Mouse (Mus musculus) C3H10T1/2 (cell line): ENCODE results near the gene Acad8. TPM values are rescaled to one million over a fixed set of nuclear protein-coding genes. Genes with fewer than 3 reads are reported as not detected.

Experiments
- polyA plus RNA-seq, 2 experiments: library from polyadenylated mRNA; unstranded; fragments of >200 nt; fragmentation: generic; extraction: Trizol; gene quantifications; one replicate each; pipeline ENCODE4 v1.2.1; 2012; ENCODE audit warnings: missing spikeins in 2 of 2

The Acad8 gene
- 10 to 100 TPM in 1 of 2 experiments, 1 to 10 TPM in 1; 8.9 to 31.5 TPM for polyA plus RNA-seq

GRCm38 (mm10) chr9:26999461-27000395, at the start of gene Acad8, which contains the start of gene Thyn1:
Acad8 (minus strand) TSS chr9:26999566.
Thyn1 (plus strand) TSS chr9:26999710.

GRCm38 (mm10) chr9:27029828-27030762, 30.7 kb upstream of the Acad8 start, which contains the start of the genes Vps26b and Ncapd3:
Vps26b (minus strand) TSS chr9:27030065.
Ncapd3 (plus strand) TSS chr9:27030175.

Other genes with a start within 250 kb of the Acad8 start
- gene Glb1l2, start 193.1 kb downstream of the Acad8 start, polyA plus RNA-seq: not detected
- gene Glb1l3, start 138.7 kb downstream of the Acad8 start, polyA plus RNA-seq: not detected
- under 1 TPM in 1 of 2 experiments, not detected in 1; 0.02 TPM for gene Gm1110, start 76.5 kb downstream of the Acad8 start, polyA plus RNA-seq
- 10 to 100 TPM; 26.7 to 66.8 TPM for gene Thyn1, start 144 bp upstream of the Acad8 start, polyA plus RNA-seq
- gene Vps26b, start 30.5 kb upstream of the Acad8 start, polyA plus RNA-seq: 10 to 100 TPM; 13.8 to 31.5 TPM
- 1 to 10 TPM in 1 of 2 experiments, under 1 TPM in 1; 0.84 to 5.5 TPM for gene Ncapd3, start 30.6 kb upstream of the Acad8 start, polyA plus RNA-seq
- 10 to 100 TPM in 1 of 2 experiments, 1 to 10 TPM in 1; 2.1 to 23.4 TPM for gene Jam3, start 155.9 kb upstream of the Acad8 start, polyA plus RNA-seq